Mouse (Mus musculus) embryo, embryonic 9.5 days (tissue): ENCODE measurements around the gene Tcn2.
"Not testable (repeated sequence)": the region's sequence is repeated elsewhere in the genome, so short reads cannot be mapped to it uniquely, and the experiment has no call there.

Experiments used
- DNase-seq: peaks from one replicate; pipeline ENCODE4 v3.0.0-alpha.2; 2017; ENCODE audit errors: extremely low spot score

Gene Tcn2

GRCm38 (mm10) chr11:3930019-3930418, 1.9 kb downstream of the Tcn2 start:
- DNase-seq = no peak

- no peak for DNase-seq
Measured at GRCm38 (mm10) chr11:3925916-3926315, 6.0 kb downstream of the Tcn2 start.

GRCm38 (mm10) chr11:3922731-3923130, 9.2 kb downstream of the Tcn2 start:
- no peak for DNase-seq

- no peak for DNase-seq
Measured at GRCm38 (mm10) chr11:3922115-3922514, 9.8 kb downstream of the Tcn2 start.

- peak; percentile 21 for DNase-seq
Measured at GRCm38 (mm10) chr11:3921281-3921850, 10.6 kb downstream of the Tcn2 start.

GRCm38 (mm10) chr11:3920476-3920875, 11.5 kb downstream of the Tcn2 start:
- no peak for DNase-seq

GRCm38 (mm10) chr11:3918738-3919137, 13.2 kb downstream of the Tcn2 start:
- DNase-seq = no peak

GRCm38 (mm10) chr11:3914109-3914840, 17.7 kb downstream of the Tcn2 start, which contains the start of gene Slc35e4:
Slc35e4 (minus strand) TSS chr11:3914664.
- peak; percentile 86 for DNase-seq

GRCm38 (mm10) chr11:3913316-3914108, 18.4 kb downstream of the Tcn2 start:
- DNase-seq = peak; percentile 88

- DNase-seq = peak; percentile 35
Measured at GRCm38 (mm10) chr11:3912875-3913271, 19.1 kb downstream of the Tcn2 start.

- DNase-seq = peak; percentile 13
Measured at GRCm38 (mm10) chr11:3912100-3912874, 19.7 kb downstream of the Tcn2 start.

GRCm38 (mm10) chr11:3911440-3911839, 20.5 kb downstream of the Tcn2 start:
- DNase-seq = not testable (repeated sequence)

- DNase-seq = no peak
Measured at GRCm38 (mm10) chr11:3910513-3911310, 21.2 kb downstream of the Tcn2 start.

GRCm38 (mm10) chr11:3909236-3909635, 22.7 kb downstream of the Tcn2 start:
- no peak for DNase-seq

- no peak for DNase-seq
Measured at GRCm38 (mm10) chr11:3905446-3905845, 26.5 kb downstream of the Tcn2 start.

- no peak for DNase-seq
Measured at GRCm38 (mm10) chr11:3904673-3905072, 27.3 kb downstream of the Tcn2 start.

- no peak for DNase-seq
Measured at GRCm38 (mm10) chr11:3903046-3903445, 28.9 kb downstream of the Tcn2 start.

- DNase-seq = no peak
Measured at GRCm38 (mm10) chr11:3902516-3902915, 29.4 kb downstream of the Tcn2 start.

- no peak for DNase-seq
Measured at GRCm38 (mm10) chr11:3900296-3900695, 31.7 kb downstream of the Tcn2 start.

GRCm38 (mm10) chr11:3895933-3896332, 36.0 kb downstream of the Tcn2 start:
- no peak for DNase-seq

GRCm38 (mm10) chr11:3895458-3895857, 36.5 kb downstream of the Tcn2 start:
- DNase-seq = no peak
